Mouse (Mus musculus) forebrain, embryonic 12.5 days (tissue): ENCODE data around the gene Utp15. TPM values are rescaled to one million over a fixed set of nuclear protein-coding genes. Genes with fewer than 3 reads are reported as not detected.

Experiments used
- ATAC-seq: fragments of 200-750 bp; cut with Nextera tagmentation; 2 replicates; pipeline ENCODE4 v1.8.0; 2017; ENCODE audit warnings: moderate TSS enrichment; ENCODE audit not compliant: low FRiP score
- H3K27ac ChIP-seq: fragments of 300-500 bp; sonication (generic); 2 replicates; pipeline ENCODE4 v1.5.1; 2016; ENCODE audit warnings: mild to moderate bottlenecking
- H3K27me3 ChIP-seq: fragments of 300-500 bp; sonication (generic); 2 replicates; pipeline ENCODE4 v1.6.1; 2016; ENCODE audit warnings: mild to moderate bottlenecking
- H3K36me3 ChIP-seq: fragments of 300-500 bp; sonication (generic); replicated peaks from 2 replicates; pipeline ENCODE4 v1.6.1; 2016; ENCODE audit warnings: mild to moderate bottlenecking
- H3K4me1 ChIP-seq: fragments of 300-500 bp; sonication (generic); 2 replicates; pipeline ENCODE4 v1.6.1; 2016
- H3K4me2 ChIP-seq: fragments of 300-500 bp; sonication (generic); 2 replicates; pipeline ENCODE4 v1.6.1; 2016; ENCODE audit warnings: mild to moderate bottlenecking, moderate library complexity
- H3K4me3 ChIP-seq: fragments of 300-500 bp; sonication (generic); replicated peaks from 2 replicates; pipeline ENCODE4 v1.5.1; 2016; ENCODE audit warnings: mild to moderate bottlenecking
- H3K9ac ChIP-seq: fragments of 300-500 bp; sonication (generic); 2 replicates; pipeline ENCODE4 v1.6.1; 2016; ENCODE audit warnings: mild to moderate bottlenecking
- H3K9me3 ChIP-seq: fragments of 300-500 bp; sonication (generic); 2 replicates; pipeline ENCODE4 v1.6.1; 2016
- WGBS: fragments of 180-500 bp; shearing (Covaris S2); methylation state at CpG from one replicate; pipeline ENCODE4 v1.1.7; 2016; 5-methylcytosine and 5-hydroxymethylcytosine counted together
- polyA plus RNA-seq: library from polyadenylated mRNA; unstranded; fragments of >200 nt; fragmentation: Nextera tagmentation; extraction: Ambion mirVana; gene quantifications from 2 replicates; pipeline ENCODE4 v1.2.1, GENCODE M21; 2016

Utp15 gene
- polyA plus RNA-seq, 1 experiment from 2014 or later: 37.6 TPM

GRCm38 (mm10) chr13:98290719-98291118 is 27.9 kb upstream of the Utp15 start:
- ATAC-seq: no peak
- Histone ChIP-seq H3K27ac (no peak overlapping the region), H3K4me1 (no peaks in the 10 kb centered on the region), H3K9ac (no peak overlapping the region), H3K27me3 (no peaks in the 10 kb centered on the region), H3K4me3 (no peak overlapping the region), H3K4me2 (no peak overlapping the region), H3K36me3 (no peaks in the 10 kb centered on the region), H3K9me3 (no peaks in the 10 kb centered on the region)
- WGBS: 38% methylated on average over 2 of the region's 2 CpGs

- 85% methylated on average over 12 of the region's 12 CpGs for whole genome bisulfite sequencing
- no peak overlapping the region for H3K27ac ChIP-seq
- no peak overlapping the region for H3K9ac ChIP-seq
- no peaks in the 10 kb centered on the region for H3K4me1 ChIP-seq
- H3K9me3 ChIP-seq: no peaks in the 10 kb centered on the region
- no peaks in the 10 kb centered on the region for H3K36me3 ChIP-seq
- ATAC-seq: no peak
- no peak overlapping the region for H3K4me3 ChIP-seq
- H3K4me2 ChIP-seq: no peak overlapping the region
- no peaks in the 10 kb centered on the region for H3K27me3 ChIP-seq
Observed at GRCm38 (mm10) chr13:98280990-98281650, 18.3 kb upstream of the Utp15 start.

DNA sequence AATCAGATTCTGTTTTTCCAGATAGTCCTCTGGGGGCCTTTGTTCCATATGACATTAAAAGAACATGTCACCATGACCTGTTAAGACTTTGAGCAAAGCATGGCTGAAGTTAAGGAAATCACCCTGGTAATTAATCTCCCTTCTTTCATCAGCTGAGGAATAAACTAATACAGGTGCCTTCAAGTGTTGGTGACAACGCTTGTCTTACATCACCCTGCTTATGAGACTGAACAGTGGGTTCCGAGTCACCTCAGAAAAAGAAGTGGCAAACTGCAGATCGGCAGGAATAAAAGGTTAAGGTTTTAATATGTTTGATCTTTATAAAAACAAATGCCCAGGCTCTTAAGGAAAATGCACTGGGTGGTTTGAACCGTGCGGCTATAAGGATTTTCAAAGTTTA is 16.8 kb upstream of the Utp15 start, which contains the start of gene Gm21976:
Gene Gm21976, plus strand, starts transcription at position 202 of the 400 bp plus-strand sequence.
- no peak within 1 kb of the TSS for H3K27ac ChIP-seq
- H3K4me3 ChIP-seq: no peak within 1 kb of the TSS
- H3K9ac ChIP-seq: no peak within 1 kb of the TSS
- peaks cover 5% of the 10 kb centered on the region; the same call in 1 of the 2 replicates for H3K36me3 ChIP-seq
- H3K4me1 ChIP-seq: no peaks in the 10 kb centered on the region
- no peaks in the 10 kb centered on the region for H3K27me3 ChIP-seq
- WGBS: 91% methylated on average over 5 of the region's 5 CpGs
- H3K4me2 ChIP-seq: no peak within 1 kb of the TSS
- no peaks in the 10 kb centered on the region for H3K9me3 ChIP-seq
- no peak for ATAC-seq

DNA sequence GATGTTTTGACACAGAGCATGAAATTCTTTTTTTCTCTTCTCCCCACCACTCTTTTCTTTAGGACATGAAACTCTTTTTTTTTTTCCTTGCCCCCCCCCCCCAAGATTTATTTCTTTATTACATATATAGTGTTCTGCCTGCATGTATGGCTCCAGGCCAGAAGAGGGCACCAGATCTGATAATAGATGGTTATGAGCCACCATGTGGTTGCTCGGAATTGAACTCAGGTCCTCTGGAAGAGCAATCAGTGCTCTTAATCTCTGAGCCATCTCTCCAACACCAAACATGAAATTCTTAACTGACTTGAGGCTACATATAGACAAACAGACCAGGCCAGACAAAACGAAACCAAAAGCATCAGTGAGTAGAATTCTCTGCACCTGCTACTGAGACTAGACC is 14.7 kb upstream of the Utp15 start:
- WGBS: 87% methylated on average over 2 of the region's 2 CpGs

DNA sequence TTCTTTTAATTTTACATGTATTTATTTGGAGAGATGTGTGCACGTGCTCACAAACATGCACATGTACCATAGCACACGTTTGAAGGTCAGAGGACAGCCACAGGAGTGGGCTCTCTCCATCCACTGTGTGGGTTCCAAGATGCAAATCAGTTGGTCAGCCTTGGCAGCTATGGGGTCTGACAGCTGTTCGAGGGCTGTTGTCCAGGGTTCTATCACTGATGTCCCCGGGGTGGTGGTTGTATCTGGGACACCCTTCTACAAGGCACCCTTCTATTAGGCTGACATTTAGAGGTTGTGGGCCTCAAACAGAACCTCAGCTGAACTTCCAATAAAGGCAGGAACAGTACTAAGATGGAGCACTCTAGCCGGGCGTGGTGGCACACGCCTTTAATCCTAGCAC is 13.4 kb upstream of the Utp15 start:
- H3K4me2 ChIP-seq: no peak overlapping the region
- H3K4me3 ChIP-seq: no peak overlapping the region
- no peaks in the 10 kb centered on the region for H3K9me3 ChIP-seq
- 90% methylated on average over 7 of the region's 7 CpGs for WGBS
- H3K4me1 ChIP-seq: no peaks in the 10 kb centered on the region
- H3K27ac ChIP-seq: no peak overlapping the region
- no peaks in the 10 kb centered on the region for H3K27me3 ChIP-seq
- peaks cover 33% of the 10 kb centered on the region for H3K36me3 ChIP-seq
- ATAC-seq: no peak
- no peak overlapping the region for H3K9ac ChIP-seq

More for the DNA sequence above, 14.7 kb upstream of the Utp15 start:
- H3K4me2 ChIP-seq: no peak overlapping the region
- H3K27ac ChIP-seq: no peak overlapping the region
- no peak overlapping the region for H3K9ac ChIP-seq
- no peaks in the 10 kb centered on the region for H3K9me3 ChIP-seq
- peaks cover 22% of the 10 kb centered on the region for H3K36me3 ChIP-seq
- H3K4me3 ChIP-seq: no peak overlapping the region
- no peaks in the 10 kb centered on the region for H3K27me3 ChIP-seq
- no peaks in the 10 kb centered on the region for H3K4me1 ChIP-seq
- ATAC-seq: no peak

GRCm38 (mm10) chr13:98275646-98276045 is 12.8 kb upstream of the Utp15 start:
- Histone ChIP-seq H3K9ac (no peak overlapping the region), H3K27me3 (no peaks in the 10 kb centered on the region), H3K4me2 (no peak overlapping the region), H3K36me3 (peaks cover 40% of the 10 kb centered on the region), H3K27ac (no peak overlapping the region), H3K9me3 (no peaks in the 10 kb centered on the region), H3K4me1 (no peaks in the 10 kb centered on the region), H3K4me3 (no peak overlapping the region)
- WGBS: 91% methylated on average over 4 of the region's 4 CpGs
- no peak for ATAC-seq

GRCm38 (mm10) chr13:98274023-98274422 is 11.2 kb upstream of the Utp15 start:
- no peak overlapping the region for H3K27ac ChIP-seq
- no peak for ATAC-seq

GRCm38 (mm10) chr13:98264111-98264510 is 1.3 kb upstream of the Utp15 start:
- no peak for ATAC-seq
- H3K4me3 ChIP-seq: peak overlapping the region; percentile 85
- 34% methylated on average over 5 of the region's 5 CpGs for WGBS

More at GRCm38 (mm10) chr13:98274023-98274422, 11.2 kb upstream of the Utp15 start:
- Histone ChIP-seq H3K36me3 (peaks cover 42% of the 10 kb centered on the region), H3K4me1 (no peaks in the 10 kb centered on the region), H3K9me3 (no peaks in the 10 kb centered on the region), H3K4me3 (no peak overlapping the region), H3K9ac (no peak overlapping the region), H3K4me2 (no peak overlapping the region), H3K27me3 (no peaks in the 10 kb centered on the region)
- WGBS: 91% methylated on average over 9 of the region's 9 CpGs

GRCm38 (mm10) chr13:98263458-98263987 is 682 bp upstream of the Utp15 start:
- H3K4me1 ChIP-seq: peaks cover 19% of the 10 kb centered on the region
- no peaks in the 10 kb centered on the region for H3K9me3 ChIP-seq
- peak overlapping the region; percentile 85 for H3K4me3 ChIP-seq
- ATAC-seq: no peak; the same call in none of the 2 replicates
- H3K27ac ChIP-seq: peak overlapping the region; percentile 96
- H3K4me2 ChIP-seq: peak overlapping the region; percentile 63
- H3K36me3 ChIP-seq: peaks cover 20% of the 10 kb centered on the region
- peak overlapping the region; percentile 82 for H3K9ac ChIP-seq
- 2% methylated on average over 16 of the region's 16 CpGs for WGBS
- no peaks in the 10 kb centered on the region for H3K27me3 ChIP-seq

More at GRCm38 (mm10) chr13:98264111-98264510, 1.3 kb upstream of the Utp15 start:
- H3K4me1 ChIP-seq: peaks cover 19% of the 10 kb centered on the region
- H3K27me3 ChIP-seq: no peaks in the 10 kb centered on the region
- H3K27ac ChIP-seq: no peak overlapping the region
- no peaks in the 10 kb centered on the region for H3K9me3 ChIP-seq
- peak overlapping the region; percentile 82 for H3K9ac ChIP-seq
- peaks cover 19% of the 10 kb centered on the region for H3K36me3 ChIP-seq
- H3K4me2 ChIP-seq: peak overlapping the region; percentile 63

DNA sequence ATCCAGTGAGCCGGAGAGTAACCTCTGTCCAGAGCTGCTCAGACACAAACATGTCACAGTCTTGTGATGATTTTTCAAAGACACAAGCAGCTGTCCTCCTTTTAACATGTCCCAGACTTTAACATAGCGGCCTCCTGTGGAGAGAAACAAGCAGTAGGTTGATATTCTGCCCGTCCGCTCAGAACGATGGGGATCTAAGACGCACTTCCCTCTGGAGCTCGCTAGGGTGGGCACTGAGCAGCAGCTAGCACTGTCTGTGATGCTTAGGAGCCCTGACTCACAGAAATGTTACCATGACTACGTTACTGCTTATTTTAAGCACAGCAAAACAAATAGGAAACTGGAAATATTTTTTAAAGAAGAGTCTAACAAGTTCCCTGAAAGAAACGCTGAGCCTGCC is 7.9 kb downstream of the Utp15 start:
- no peaks in the 10 kb centered on the region for H3K9me3 ChIP-seq
- no peak for ATAC-seq
- no peaks in the 10 kb centered on the region for H3K27me3 ChIP-seq
- H3K27ac ChIP-seq: no peak overlapping the region
- H3K9ac ChIP-seq: no peak overlapping the region
- H3K4me2 ChIP-seq: no peak overlapping the region
- H3K36me3 ChIP-seq: peaks cover 82% of the 10 kb centered on the region
- 74% methylated on average over 9 of the region's 9 CpGs for WGBS
- H3K4me1 ChIP-seq: no peaks in the 10 kb centered on the region
- H3K4me3 ChIP-seq: no peak overlapping the region

DNA sequence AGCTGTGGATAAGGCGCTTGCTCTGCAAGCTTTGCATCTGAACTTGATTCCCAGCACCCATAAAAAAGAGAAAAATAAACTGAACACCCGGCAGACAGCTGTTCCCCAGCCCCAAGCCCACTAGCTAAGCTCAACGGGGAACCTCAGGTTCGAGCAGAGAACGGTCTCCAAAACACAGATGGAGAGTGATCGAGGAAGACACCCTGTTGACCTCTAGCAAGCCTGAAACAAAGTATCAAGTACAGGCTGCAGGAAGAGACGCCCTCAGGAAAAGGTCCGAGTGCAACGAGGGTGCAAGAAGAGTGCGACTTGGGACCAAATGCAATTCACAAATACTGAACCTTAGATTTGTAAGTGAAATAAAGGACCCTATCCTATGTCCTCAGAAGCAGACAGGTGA is 13.2 kb downstream of the Utp15 start:
- H3K36me3 ChIP-seq: peaks cover 65% of the 10 kb centered on the region
- no peak overlapping the region for H3K4me2 ChIP-seq
- no peak overlapping the region for H3K9ac ChIP-seq
- 94% methylated on average over 10 of the region's 10 CpGs for WGBS
- no peak for ATAC-seq
- H3K4me1 ChIP-seq: no peaks in the 10 kb centered on the region
- no peak overlapping the region for H3K27ac ChIP-seq
- H3K4me3 ChIP-seq: no peak overlapping the region
- H3K9me3 ChIP-seq: no peaks in the 10 kb centered on the region
- H3K27me3 ChIP-seq: no peaks in the 10 kb centered on the region

DNA sequence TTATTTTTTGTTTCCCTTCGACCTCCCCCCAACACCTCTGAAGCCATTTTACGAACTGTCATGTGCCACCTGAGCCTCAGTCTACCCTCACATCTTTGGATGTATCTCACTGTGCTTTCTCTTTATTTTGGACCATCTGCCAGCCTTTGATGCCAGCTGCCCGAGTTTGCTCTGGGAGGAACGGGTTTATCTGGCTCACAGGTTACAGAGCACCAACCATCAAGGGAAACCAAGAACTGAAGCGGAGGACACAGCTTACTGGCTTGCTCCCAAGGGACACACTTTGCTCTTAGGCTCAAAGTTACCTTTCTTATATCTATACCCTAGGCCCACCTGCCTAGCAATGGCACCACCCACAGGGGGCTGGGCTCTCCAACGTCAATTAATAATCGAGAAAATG is 17.5 kb downstream of the Utp15 start:
- no peak overlapping the region for H3K4me3 ChIP-seq
- H3K27me3 ChIP-seq: no peaks in the 10 kb centered on the region
- no peak for ATAC-seq
- H3K27ac ChIP-seq: no peak overlapping the region
- no peaks in the 10 kb centered on the region for H3K4me1 ChIP-seq
- H3K36me3 ChIP-seq: peaks cover 30% of the 10 kb centered on the region
- WGBS: 78% methylated on average over 7 of the region's 7 CpGs
- H3K9ac ChIP-seq: no peak overlapping the region
- H3K9me3 ChIP-seq: no peaks in the 10 kb centered on the region
- no peak overlapping the region for H3K4me2 ChIP-seq
